Mouse (Mus musculus) lung, postnatal 14 days (tissue): ENCODE data around the gene Olfr875.
A peak's percentile ranks its signal among the peaks of the same experiment; 100 is the strongest.
"Not testable (repeated sequence)": the region's sequence is repeated elsewhere in the genome, so short reads cannot be mapped to it uniquely, and the experiment has no call there.

Experiments used
- DNase-seq: peaks from one replicate; pipeline ENCODE4 v3.0.0; 2021

Olfr875 gene

DNA sequence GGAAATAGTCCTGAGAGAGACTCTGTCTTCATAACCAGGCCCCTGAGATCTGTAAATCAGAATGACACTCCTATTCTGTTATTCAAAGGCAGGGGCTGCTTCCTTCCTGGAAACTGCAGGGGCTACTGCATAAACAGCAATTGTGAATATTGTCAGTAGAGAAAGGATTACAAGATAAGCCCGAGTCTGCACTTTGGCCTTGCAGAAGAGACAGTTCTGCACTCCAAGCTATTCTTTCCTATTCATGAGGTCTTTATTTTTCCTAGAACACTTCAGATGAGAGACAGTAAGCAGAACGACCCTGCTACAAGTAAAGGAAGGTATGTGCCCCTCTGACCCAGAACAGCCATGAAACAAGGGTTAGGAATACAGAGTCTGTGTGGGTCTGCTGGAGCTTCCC, at the start of gene Olfr875:
TSS of gene Olfr875 (plus strand) at position 99 of the 400 bp plus-strand sequence.
- DNase-seq = no peak

DNA sequence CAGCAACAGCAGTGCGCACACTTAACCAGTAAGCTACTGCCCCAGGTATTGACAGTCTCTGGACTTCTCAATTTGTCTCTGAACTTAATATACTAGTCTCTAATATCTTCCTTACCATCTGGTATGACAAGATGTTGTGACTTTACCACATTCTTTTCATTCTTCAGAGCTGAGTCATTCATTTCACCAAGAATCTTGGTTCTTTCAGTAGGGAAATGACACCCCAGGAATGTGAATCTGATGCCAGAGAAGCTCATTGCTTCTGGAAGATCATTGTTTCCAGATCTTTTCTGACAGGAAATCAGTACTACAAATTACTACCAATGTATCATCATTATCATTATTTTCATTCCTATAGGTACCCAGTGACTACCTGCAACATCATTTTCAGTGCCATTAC, 37.3 kb upstream of the Olfr875 start:
- DNase-seq = no peak

DNA sequence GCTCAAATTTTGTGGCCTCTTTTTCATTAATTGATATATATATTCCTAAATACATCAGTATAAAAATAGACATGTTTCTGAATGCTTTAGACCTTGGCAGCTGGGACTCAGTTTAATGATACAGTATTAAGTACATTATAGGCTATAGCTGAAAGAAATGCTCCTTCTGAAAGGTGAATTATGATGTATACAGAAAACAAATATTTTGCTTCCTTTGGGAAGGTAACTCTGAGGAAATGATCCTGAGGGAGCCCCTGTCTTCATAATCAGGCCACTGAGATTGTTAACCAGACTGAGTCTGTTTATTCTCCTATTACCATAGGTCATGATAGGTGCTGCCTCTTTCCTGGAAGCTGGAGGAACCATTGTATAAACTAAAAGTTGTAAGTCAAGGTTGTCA, 26.9 kb upstream of the Olfr875 start, which contains the start of gene Olfr874:
TSS of gene Olfr874 (plus strand) at position 301 of the 400 bp plus-strand sequence.
- no peak for DNase-seq

DNA sequence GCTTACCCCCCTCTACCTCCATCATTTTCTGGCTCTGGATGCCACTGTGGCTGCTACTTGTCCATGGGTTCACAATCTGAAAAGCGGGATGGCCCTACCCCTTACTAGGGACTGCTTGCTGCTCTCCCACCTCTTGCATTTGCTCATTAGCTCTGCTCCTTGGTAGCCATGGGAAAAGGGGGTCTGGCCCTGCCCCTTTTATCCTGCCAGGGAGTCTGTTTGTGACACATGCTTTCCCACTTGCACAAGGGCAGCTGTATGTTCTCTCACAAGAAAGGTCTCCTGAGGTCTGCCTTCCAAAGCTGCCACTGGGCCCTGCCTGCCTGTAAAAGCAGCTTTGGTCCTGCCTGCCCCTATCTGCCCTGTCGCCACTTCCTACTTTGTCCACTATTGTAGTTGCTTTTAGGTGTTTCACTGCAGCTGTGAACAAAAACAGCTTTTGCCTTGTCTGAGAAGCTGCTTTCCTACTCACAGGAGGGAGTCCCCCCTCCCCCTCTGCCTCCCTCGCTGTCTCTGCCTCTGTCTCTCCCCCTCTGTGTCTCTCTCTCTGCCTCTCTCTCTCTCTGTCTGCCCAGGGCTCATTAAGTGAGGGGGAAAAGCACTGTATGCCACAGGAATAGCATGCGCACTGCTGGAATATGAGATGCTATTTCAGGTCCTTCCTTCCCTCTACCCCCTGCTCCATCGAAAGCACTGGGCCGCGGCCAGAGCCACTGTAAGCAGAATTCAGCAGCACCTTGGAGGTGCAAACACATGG, 21.2 kb upstream of the Olfr875 start:
- DNase-seq = no peak

DNA sequence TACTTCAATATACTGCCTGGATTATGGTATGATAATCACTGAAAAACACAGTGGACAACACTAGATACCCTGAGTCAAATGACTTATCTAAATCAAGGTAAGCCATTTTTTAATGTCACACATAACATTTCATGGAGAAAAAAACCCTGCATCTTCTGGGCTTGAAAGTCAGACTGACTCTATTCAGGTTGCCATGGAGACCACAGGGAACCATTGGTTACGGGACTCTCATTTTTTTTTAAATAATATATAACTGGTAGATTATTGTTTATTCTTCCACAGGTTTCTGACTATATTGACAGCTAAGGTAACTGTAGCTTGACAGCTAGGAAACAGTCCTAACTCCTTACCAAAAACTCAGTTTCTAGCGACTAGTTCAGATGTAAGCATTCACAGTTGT, 20.2 kb upstream of the Olfr875 start:
- no peak for DNase-seq

DNA sequence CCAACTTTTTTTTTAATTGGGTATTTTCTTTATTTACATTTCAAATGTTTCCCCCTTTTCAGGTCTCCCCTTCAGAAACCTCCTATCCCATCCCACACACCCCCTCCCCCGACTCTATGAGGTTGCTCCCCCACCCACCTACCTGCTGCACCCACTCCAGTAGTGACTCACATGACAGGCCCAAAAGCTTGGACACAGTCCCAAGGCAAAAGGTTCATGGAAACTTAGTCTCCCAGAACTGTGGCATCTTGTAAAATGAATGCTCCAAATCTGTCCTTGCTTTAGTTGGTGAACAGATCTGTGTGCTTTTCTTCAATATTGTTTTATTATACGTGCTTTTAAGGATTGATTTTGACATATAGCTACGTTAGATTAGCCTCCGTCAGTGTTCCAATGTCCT, 19.7 kb upstream of the Olfr875 start:
- no peak for DNase-seq

DNA sequence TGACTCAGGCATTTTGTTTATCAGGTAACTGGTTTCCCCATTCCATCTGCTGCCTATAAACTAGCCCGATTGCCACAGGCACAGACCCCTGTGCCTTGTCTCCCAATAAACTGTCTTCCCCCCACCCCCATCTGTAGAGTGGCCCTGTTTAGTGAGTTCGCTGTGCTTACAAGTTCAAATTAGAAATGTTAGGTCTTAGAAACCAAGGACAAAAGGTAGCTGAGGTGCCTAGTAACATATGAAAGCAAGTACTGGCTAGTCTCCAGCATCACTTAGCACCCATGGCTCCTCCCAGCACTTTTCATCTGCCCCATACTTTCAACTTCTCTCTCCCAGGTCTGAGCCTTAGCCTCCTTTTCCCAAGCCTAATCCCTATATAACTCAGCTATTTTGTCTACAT, 9.9 kb upstream of the Olfr875 start:
- no peak for DNase-seq

DNA sequence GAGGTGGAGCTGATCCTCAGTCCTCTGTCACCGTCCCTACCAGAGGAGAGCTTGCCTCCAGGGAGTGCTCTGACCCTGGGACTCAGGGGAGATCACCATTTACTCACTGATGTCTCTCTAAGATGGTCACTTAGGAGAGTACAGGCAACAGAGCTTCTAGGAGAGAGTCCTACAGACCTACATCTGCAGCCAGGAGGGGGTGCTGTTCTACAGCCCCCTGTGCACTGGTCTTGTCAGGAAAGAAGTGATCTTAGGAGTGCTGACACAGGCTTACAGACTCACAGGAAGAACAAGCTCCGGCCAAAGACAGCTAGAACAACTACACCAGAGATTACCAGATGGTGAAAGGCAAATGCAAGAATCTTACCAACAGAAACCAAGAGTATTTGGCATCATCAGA, 9.1 kb upstream of the Olfr875 start:
- no peak for DNase-seq

DNA sequence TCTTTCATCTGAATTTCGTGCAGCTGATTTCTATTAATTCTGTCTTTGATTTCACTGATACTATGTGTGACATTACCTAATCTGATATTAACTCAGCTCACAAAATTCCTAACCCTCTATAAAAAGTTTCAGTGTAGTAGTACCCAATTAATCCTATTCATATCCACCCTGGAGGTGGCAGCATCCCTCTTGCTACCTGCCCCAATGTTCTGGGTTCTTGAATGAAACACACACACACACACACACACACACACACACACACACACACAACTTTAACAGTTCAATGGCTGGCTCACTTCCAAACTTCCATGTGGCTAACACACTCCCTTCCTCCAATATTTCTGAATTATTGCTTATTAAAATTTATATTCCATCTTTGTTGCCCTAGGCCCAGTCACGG, 996 bp upstream of the Olfr875 start:
- no peak for DNase-seq

DNA sequence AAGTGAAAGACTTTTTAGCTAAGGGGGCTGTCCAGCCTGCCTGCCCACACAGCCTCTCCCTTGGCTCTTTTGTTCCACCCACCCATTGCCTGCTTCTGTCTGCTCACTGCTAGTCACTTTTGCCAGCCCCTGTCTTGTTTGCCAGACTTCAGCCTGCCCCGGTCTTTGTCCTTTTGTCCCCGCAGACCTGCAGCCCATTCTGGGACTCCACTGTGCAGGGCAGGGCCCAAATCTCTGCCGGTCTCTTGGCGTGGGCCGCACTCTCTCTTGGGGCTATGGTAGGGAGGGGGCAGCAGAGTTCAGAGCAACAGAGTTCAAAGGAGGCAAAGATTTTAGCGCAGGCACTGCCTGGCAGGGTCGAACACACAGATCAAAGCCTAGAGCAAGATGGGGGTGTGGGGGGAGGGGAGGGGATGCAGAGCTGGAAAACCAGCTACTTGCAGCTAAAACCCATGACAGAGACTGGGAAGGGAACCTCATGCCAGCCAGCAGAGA, 11.2 kb downstream of the Olfr875 start:
- peak; percentile 0 for DNase-seq

DNA sequence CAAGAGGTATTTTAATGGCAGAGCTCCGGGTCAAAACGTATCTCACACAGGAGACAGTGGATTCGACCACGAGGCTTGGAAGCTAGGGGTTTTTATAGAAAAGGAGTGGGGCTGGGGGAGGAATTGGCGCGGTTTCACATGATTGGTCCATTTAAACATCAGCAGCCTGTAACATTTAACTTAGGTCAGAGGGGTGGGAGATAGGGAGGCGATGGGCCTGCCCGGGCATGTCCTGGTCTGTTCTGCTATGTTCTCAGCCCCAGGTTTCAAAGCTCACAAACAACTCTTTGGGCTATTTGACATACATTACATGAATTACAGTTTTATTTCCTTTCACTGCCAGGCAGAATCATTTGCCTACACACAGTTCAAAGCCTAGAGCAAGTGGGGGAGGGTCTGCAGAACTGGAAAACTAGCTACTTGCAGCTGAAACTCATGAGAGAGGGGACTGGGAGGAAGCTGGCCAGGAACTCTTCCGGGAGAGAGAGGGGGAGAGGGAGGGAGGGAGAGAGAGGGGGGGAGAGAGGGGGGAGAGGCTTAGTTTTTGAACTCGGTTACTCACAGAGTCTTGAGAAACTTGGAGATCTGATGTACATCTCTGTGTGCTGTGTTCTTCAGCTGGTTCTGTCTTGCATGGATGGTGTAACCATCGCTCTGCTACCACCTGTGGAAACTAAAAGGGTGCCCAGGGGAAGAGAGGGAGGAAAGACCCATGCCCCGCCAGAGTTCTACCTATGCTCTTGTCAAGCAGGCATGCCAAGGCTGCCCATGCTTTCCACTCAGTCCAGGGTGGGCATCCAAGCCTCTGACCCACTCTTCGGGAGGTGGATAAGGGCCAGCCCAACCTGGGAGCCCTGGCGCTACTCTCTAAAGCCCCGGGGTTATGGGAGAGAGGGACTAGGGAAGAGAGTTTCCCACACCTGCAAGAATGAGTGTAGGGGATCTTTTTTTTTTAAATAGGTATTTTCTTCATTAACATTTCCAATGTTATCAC, 12.0 kb downstream of the Olfr875 start:
- not testable (repeated sequence) for DNase-seq

DNA sequence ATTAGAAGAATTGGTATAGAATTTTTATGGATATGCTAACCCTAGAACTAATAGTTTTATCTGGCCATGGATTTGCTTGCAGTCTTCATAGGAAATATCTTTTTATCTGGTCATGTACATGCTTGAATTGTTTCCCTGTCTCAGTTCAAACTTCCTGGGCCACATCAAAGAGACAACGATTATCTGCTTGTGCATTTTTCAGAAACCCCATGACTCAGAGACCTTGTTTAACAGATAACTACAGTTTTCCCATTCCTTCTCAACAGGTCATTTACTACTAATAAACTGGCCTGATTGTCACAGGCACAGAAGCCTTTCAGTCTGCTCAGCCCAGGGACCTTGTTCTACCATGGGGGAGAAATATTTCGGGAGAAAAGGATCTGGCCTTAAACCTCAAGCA, 14.8 kb downstream of the Olfr875 start:
- DNase-seq = no peak

DNA sequence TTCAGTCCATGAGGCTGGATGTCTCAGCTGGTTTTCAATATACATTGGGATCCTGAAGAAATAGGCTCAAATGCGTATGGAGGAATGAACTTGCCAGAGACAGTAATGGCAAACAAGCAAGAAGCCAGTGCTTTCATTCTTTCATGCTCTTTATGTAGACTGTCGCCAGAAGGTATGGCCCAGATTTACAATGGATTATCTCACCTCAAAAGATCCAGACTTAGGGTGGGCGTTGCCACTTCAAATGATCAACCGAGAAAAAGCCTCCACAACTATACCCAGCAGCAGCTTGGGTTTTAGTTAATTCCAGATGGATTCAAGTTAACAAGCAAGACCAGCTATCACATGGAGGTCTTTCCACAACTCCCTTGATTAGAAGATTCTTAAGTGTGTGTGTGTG, 30.4 kb downstream of the Olfr875 start:
- DNase-seq = no peak

DNA sequence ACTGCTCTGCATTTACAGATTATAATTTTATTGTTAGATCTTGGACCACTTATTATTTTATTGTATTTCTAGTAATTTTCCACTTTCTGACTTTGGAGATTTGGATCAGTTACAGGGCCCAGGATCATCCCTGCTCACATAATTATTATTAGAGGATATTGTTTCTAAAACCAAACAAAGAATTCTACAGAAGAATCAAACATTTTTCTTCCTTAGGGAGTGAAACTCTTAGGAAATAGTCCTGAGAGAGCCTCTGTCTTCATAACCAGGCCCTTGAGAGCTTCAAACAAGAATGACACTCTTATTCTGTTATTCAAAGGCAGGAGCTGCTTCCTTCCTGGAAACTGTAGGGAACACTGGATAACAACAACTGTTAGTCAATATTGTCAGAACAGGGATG, 31.1 kb downstream of the Olfr875 start, which contains the start of gene Olfr876:
TSS of gene Olfr876 (plus strand) at position 301 of the 400 bp plus-strand sequence.
- DNase-seq = no peak

DNA sequence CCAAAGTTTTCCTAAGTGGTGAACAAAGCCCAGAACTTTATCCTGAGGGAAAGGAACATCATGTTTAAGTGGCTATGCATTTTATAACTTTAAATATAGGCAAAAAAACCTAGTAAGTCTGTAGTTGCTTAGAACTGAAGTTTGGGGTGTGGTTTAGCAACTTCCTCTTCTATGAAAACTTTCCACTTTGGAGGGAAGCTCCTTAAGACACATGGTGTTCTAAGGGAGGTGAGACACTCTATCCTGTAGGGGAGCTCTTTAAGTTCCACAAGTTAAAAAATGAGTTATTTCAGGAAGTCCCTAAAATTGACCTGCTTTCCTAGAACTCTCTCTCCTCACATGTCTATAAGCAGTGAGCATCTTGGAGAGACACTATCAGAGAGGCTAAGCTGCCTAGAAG, 35.6 kb downstream of the Olfr875 start:
- DNase-seq = no peak

DNA sequence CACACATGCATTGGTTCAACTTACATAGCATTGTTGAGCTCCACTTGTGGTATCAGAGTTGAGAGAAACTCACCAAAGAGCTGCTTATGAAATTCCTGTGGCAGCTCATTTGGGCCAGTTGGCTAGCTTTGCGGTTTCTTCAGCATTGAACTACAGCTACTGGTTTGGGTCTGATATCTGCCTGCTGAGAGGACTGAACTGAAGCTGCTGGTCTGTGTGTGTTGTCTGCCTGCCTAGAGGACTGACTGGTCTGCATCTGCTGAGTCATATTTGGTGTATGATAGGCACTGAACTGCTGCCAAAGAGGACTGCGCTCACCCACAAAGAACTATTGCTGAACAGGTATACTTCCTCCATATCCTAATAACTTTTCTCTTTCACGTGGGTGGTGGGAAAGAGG, 36.8 kb downstream of the Olfr875 start:
- DNase-seq = no peak

DNA sequence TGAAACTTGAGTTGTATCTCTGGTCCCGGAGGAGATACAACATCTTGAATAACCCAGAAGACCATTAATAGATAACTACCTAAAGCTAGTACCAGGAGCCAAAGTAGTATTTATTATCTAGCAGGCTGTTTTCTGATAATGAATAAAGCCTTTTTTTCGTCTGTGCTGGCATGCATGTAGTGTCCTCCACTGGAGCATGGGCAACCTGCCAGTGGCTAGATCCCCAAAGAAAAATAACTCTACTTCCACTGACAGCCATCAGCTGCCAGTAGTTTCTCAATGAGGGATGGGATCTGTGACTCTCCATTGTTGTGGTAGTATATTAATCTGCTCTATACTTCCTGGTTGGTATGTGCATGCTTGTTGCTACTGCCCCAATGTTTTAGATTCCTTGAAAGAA, 37.3 kb downstream of the Olfr875 start:
- DNase-seq = no peak

DNA sequence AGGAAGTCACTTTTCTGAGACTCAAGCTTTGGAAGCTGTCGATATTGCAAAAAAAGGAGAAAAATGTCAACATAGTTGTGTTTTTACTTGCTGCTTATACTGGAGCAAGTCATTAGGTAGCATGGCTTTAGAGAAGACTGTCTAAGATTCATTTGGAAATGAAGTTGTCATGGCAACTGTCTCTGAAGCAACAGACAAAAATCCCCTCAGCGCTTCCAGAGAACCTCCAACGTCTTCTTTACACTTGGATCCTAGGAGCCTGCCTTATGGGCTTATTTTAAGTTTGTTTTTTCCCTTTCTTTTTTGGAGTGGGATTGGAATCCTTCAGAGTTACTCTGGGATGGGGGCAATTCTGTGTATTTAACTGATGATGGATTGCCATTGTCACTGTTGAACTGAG, 43.0 kb downstream of the Olfr875 start:
- no peak for DNase-seq
